23 mouse cellular contexts compared by ENCODE assay signal in genomic region chr7:141343230-141343629, GRCm38 (mm10). TPM values are rescaled to one million over a fixed set of nuclear protein-coding genes. Genes with fewer than 3 reads are reported as not detected.
DNase-seq lines count a peak whose midpoint lies in the region; ATAC-seq and TF ChIP-seq lines count a peak whose summit lies in the region.
"Had no signal": no experiment of that assay in that cellular context is flagged by ENCODE, and none has a peak within 500 bp of the region (broad histone marks: within the 10 kb centered on the region; RNA-seq: fewer than 3 reads in every experiment).

No protein-coding gene starts in this region.

- no peak overlapping the region for H3K9ac ChIP-seq in kidney, embryonic 14.5 days (ENCODE audit: low read depth, low read length)
- H3K9ac ChIP-seq in intestine, postnatal 0 days (ENCODE audit: low read depth, low read length) = peak overlapping the region; percentile 34; the same call in 1 of the 2 replicates
- H3K9ac ChIP-seq: heart, embryonic 12.5 days had no signal

- DNase-seq in kidney, adult 11 months = peak; percentile 40
- no peak for DNase-seq in kidney, postnatal 10 days
- DNase-seq in kidney, postnatal 36 days = peak; percentile 34 to 67
- peak; percentile 55 for DNase-seq in Muller cell, postnatal 12 days (ENCODE audit: inconsistent ontology term)
- DNase-seq in embryo, embryonic 11 days = no peak
- DNase-seq in heart, postnatal 4 days = no peak
- DNase-seq: adrenal gland, postnatal 14 days; B cell, adult 2 months; cerebellum, adult 11-12 months; cerebellum, adult 9-10 months; cerebellum, postnatal 25 days; gastrocnemius, adult 2 months; gastrocnemius, postnatal 25 days had no signal

- H3K27me3 ChIP-seq in kidney, embryonic 14.5 days (ENCODE audit: control insufficient read depth, insufficient read depth, low read length) = no peaks in the 10 kb centered on the region; the same call in 1 of the 2 replicates
- no peaks in the 10 kb centered on the region for H3K27me3 ChIP-seq in intestine, postnatal 0 days (replicated peaks; ENCODE audit: control insufficient read depth, insufficient read depth, low read length)

- no peak for ATAC-seq in kidney, embryonic 14.5 days (ENCODE audit: low FRiP score, low TSS enrichment)
- ATAC-seq in intestine, postnatal 0 days = peak; percentile 7
- ATAC-seq: CD4-positive, CD25-positive, alpha-beta regulatory T cell, adult 4 months; forebrain, embryonic 14.5 days had no signal

- no peaks in the 10 kb centered on the region for H3K36me3 ChIP-seq in kidney, embryonic 14.5 days (ENCODE audit: control insufficient read depth, insufficient read depth, low read length)
- H3K36me3 ChIP-seq in intestine, postnatal 0 days (ENCODE audit: control insufficient read depth, insufficient read depth) = peaks cover 8% of the 10 kb centered on the region; the same call in 1 of the 2 replicates
- H3K36me3 ChIP-seq: forebrain, embryonic 10.5 days; G1E; heart, embryonic 12.5 days had no signal

- H3K4me3 ChIP-seq in kidney, embryonic 14.5 days (ENCODE audit: low read length) = no peak overlapping the region
- H3K4me3 ChIP-seq in intestine, postnatal 0 days (ENCODE audit: low read depth, low read length) = no peak overlapping the region
- H3K4me3 ChIP-seq: forebrain, embryonic 10.5 days; gastrocnemius, adult 2 months; heart, embryonic 12.5 days had no signal

- H3K27ac ChIP-seq in kidney, embryonic 14.5 days (ENCODE audit: low read depth, low read length) = no peak overlapping the region
- peak overlapping the region; percentile 98 for H3K27ac ChIP-seq in intestine, postnatal 0 days (ENCODE audit: low read depth, low read length)
- H3K27ac ChIP-seq: forebrain, embryonic 10.5 days; gastrocnemius, adult 2 months had no signal

- no peaks in the 10 kb centered on the region for H3K9me3 ChIP-seq in kidney, embryonic 14.5 days (ENCODE audit: control insufficient read depth, low read length)
- H3K9me3 ChIP-seq in intestine, postnatal 0 days (ENCODE audit: control insufficient read depth) = no peaks in the 10 kb centered on the region
- H3K9me3 ChIP-seq: forebrain, embryonic 10.5 days; G1E; heart, embryonic 12.5 days had no signal

- 56% methylated on average over 2 of the region's 2 CpGs for WGBS in kidney, embryonic 14.5 days
- 48% methylated on average over 2 of the region's 2 CpGs for WGBS in intestine, postnatal 0 days

- H3K4me2 ChIP-seq in kidney, embryonic 14.5 days (replicated peaks; ENCODE audit: low read depth, low read length) = no peak overlapping the region
- H3K4me2 ChIP-seq in intestine, postnatal 0 days (replicated peaks; ENCODE audit: low read depth) = peak overlapping the region; percentile 48
- H3K4me2 ChIP-seq: heart, embryonic 12.5 days had no signal

- TF ChIP-seq CTCF in intestine, postnatal 0 days (IDR thresholded peaks at IDR 0.05; ENCODE audit: low read depth) = no peak

- H3K4me1 ChIP-seq in kidney, embryonic 14.5 days (ENCODE audit: control insufficient read depth, insufficient read depth, low read length) = peaks cover 15% of the 10 kb centered on the region
- H3K4me1 ChIP-seq in intestine, postnatal 0 days (replicated peaks; ENCODE audit: control insufficient read depth, insufficient read depth, low read length) = peaks cover 14% of the 10 kb centered on the region; the same call in 1 of the 2 replicates

RNA-seq across cellular contexts. Expression of gene Eps8l2, which starts 4.5 kb away (rescaled TPM):
- polyA plus RNA-seq in kidney, embryonic 14.5 days (2014; fragmentation: Nextera tagmentation; extraction: Ambion mirVana) = 9.6 and 18.0 TPM in 2 replicates
- polyA plus RNA-seq in intestine, postnatal 0 days (2015; fragmentation: Nextera tagmentation; extraction: Ambion mirVana) = 234 and 248 TPM in 2 replicates
- 1 to 10 TPM; 1.9 TPM for total RNA-seq in heart, postnatal 4 days (2021)
- total RNA-seq: granulocyte monocyte progenitor cell, adult 5-6 weeks had no signal
- polyA plus RNA-seq: CD4-positive, CD25-positive, alpha-beta regulatory T cell, adult 4 months; G1E had no signal

RNA-seq across cellular contexts. Expression of gene Tmem80, which starts 15.7 kb away (rescaled TPM):
- polyA plus RNA-seq in kidney, embryonic 14.5 days (2014; fragmentation: Nextera tagmentation; extraction: Ambion mirVana) = 36.7 and 46.8 TPM in 2 replicates
- 21.8 and 23.3 TPM in 2 replicates for polyA plus RNA-seq in intestine, postnatal 0 days (2015; fragmentation: Nextera tagmentation; extraction: Ambion mirVana)
- 10 to 100 TPM; 15.9 to 16.3 TPM for total RNA-seq in heart, postnatal 4 days (2021)

RNA-seq across cellular contexts. Expression of gene Deaf1, which starts 15.7 kb away (rescaled TPM):
- polyA plus RNA-seq in kidney, embryonic 14.5 days (2014; fragmentation: Nextera tagmentation; extraction: Ambion mirVana) = 64.0 and 79.7 TPM in 2 replicates
- polyA plus RNA-seq in intestine, postnatal 0 days (2015; fragmentation: Nextera tagmentation; extraction: Ambion mirVana) = 52.8 and 55.7 TPM in 2 replicates
- 10 to 100 TPM; 27.8 to 30.6 TPM for total RNA-seq in heart, postnatal 4 days (2021)

RNA-seq across cellular contexts. Expression of gene Taldo1, which starts 48.8 kb away (rescaled TPM):
- 321 and 322 TPM in 2 replicates for polyA plus RNA-seq in kidney, embryonic 14.5 days (2014; fragmentation: Nextera tagmentation; extraction: Ambion mirVana)
- polyA plus RNA-seq in intestine, postnatal 0 days (2015; fragmentation: Nextera tagmentation; extraction: Ambion mirVana) = 706 and 711 TPM in 2 replicates
- total RNA-seq in heart, postnatal 4 days (2021) = 100 to 1,000 TPM; 126 to 134 TPM

RNA-seq across cellular contexts. Expression of gene Drd4, which starts 51.4 kb away (rescaled TPM):
- polyA plus RNA-seq in kidney, embryonic 14.5 days (2014; fragmentation: Nextera tagmentation; extraction: Ambion mirVana) = 1.4 and 1.6 TPM in 2 replicates
- 0.33 and 0.38 TPM in 2 replicates for polyA plus RNA-seq in intestine, postnatal 0 days (2015; fragmentation: Nextera tagmentation; extraction: Ambion mirVana)
- not detected for total RNA-seq in heart, postnatal 4 days (2021)
- total RNA-seq: gastrocnemius, adult 2 months; granulocyte monocyte progenitor cell, adult 5-6 weeks; heart, adult 8-10 months; heart, postnatal 25 days had no signal
- polyA plus RNA-seq: CD4-positive, CD25-positive, alpha-beta regulatory T cell, adult 4 months; G1E had no signal

Comparison
In these comparisons a context has a peak if more than half of its experiments do, and no peak if none do; other contexts are left out.
1. DNase-seq: peak in kidney, adult 11 months (single experiment), kidney, postnatal 36 days (2 of 2) and Muller cell, postnatal 12 days (single experiment); none in kidney, postnatal 10 days (single experiment), embryo, embryonic 11 days (single experiment) and heart, postnatal 4 days (single experiment).
2. RNA of gene Eps8l2, which starts 4.5 kb away (polyA plus RNA-seq): 234 to 248 TPM in intestine, postnatal 0 days; 9.6 to 18.0 TPM in kidney, embryonic 14.5 days; every median in the first group is over 10 times any median in the second.